Mouse (Mus musculus): ENCODE measurements at regions not wholly inside any gene's neighbourhood (a gene's known extent, or its start where the extent isn't known, plus 50 kb on each side); places are given as distances from the start of the nearest gene placed in this dataset.
"Not testable (repeated sequence)": the region's sequence is repeated elsewhere in the genome, so short reads cannot be mapped to it uniquely, and the experiment has no call there.

- no peak for DNase-seq (ENCODE audit: low spot score in 2 of 2)
Observed at GRCm38 (mm10) chrX:130525770-130526169, 776.2 kb downstream of the Diaph2 start.

GRCm38 (mm10) chrX:130533171-130534156 is 783.9 kb downstream of the Diaph2 start:
- peak in 1 of 2 experiments; percentile 8 for DNase-seq (ENCODE audit: low spot score in 2 of 2)

GRCm38 (mm10) chrX:130538771-130539170 is 789.2 kb downstream of the Diaph2 start:
- DNase-seq (ENCODE audit: low spot score in 2 of 2), result not testable (repeated sequence)

- DNase-seq (ENCODE audit: low spot score in 2 of 2), result no peak
Observed at GRCm38 (mm10) chrX:130548001-130548400, 798.5 kb downstream of the Diaph2 start.

- no peak for DNase-seq (ENCODE audit: low spot score in 2 of 2)
Observed at GRCm38 (mm10) chrX:130549275-130549674, 799.7 kb downstream of the Diaph2 start.

GRCm38 (mm10) chrX:130549925-130550324 is 800.4 kb downstream of the Diaph2 start:
- DNase-seq (ENCODE audit: low spot score in 2 of 2), result no peak

- no peak for DNase-seq (ENCODE audit: low spot score in 2 of 2)
Observed at GRCm38 (mm10) chrX:130557251-130557650, 807.7 kb downstream of the Diaph2 start.

- no peak for DNase-seq (ENCODE audit: low spot score in 2 of 2)
Observed at GRCm38 (mm10) chrX:130577706-130578105, 828.2 kb downstream of the Diaph2 start.

- no peak for DNase-seq (ENCODE audit: low spot score in 2 of 2)
Observed at GRCm38 (mm10) chrX:130596631-130597030, 847.1 kb downstream of the Diaph2 start.

GRCm38 (mm10) chrX:130601911-130602310 is 852.4 kb downstream of the Diaph2 start:
- peak in 1 of 2 experiments; percentile 3 for DNase-seq (ENCODE audit: low spot score in 2 of 2)

GRCm38 (mm10) chrX:130638513-130638912 is 889.0 kb downstream of the Diaph2 start:
- DNase-seq (ENCODE audit: low spot score in 2 of 2), result no peak

- no peak for DNase-seq (ENCODE audit: low spot score in 2 of 2)
Observed at GRCm38 (mm10) chrX:130655815-130656214, 906.3 kb downstream of the Diaph2 start.

GRCm38 (mm10) chrX:130684381-130684780 is 934.8 kb downstream of the Diaph2 start:
- DNase-seq (ENCODE audit: low spot score in 2 of 2), result no peak

GRCm38 (mm10) chrX:130708929-130709328 is 959.4 kb downstream of the Diaph2 start:
- no peak for DNase-seq (ENCODE audit: low spot score in 2 of 2)

- not testable (repeated sequence) for DNase-seq (ENCODE audit: low spot score in 2 of 2)
Observed at GRCm38 (mm10) chrX:130744132-130744531, 994.6 kb downstream of the Diaph2 start.
